Mouse (Mus musculus) midbrain, embryonic 14.5 days (tissue): Measurements from ENCODE around the gene Zfp768. TPM values are rescaled to one million over a fixed set of nuclear protein-coding genes. Genes with fewer than 3 reads are reported as not detected.

Source experiments
- ATAC-seq: fragments of 200-750 bp; cut with Nextera tagmentation; 2 replicates; pipeline ENCODE4 v1.8.0; 2017; ENCODE audit warnings: moderate number of reproducible peaks, moderate library complexity; ENCODE audit not compliant: low FRiP score, low TSS enrichment
- DNase-seq: peaks from one replicate; pipeline ENCODE4 v3.0.0-alpha.2; 2015
- H3K27ac ChIP-seq: fragments of 300-500 bp; sonication (generic); replicated peaks from 2 replicates; pipeline ENCODE4 v1.5.1; 2014; ENCODE audit warnings: mild to moderate bottlenecking, low read depth, low read length, moderate library complexity
- H3K27me3 ChIP-seq: fragments of 300-500 bp; sonication (generic); 2 replicates; pipeline ENCODE4 v1.6.1; 2014; ENCODE audit warnings: low read length, control low read depth, mixed read lengths; ENCODE audit not compliant: control insufficient read depth, insufficient read depth
- H3K36me3 ChIP-seq: fragments of 300-500 bp; sonication (generic); 2 replicates; pipeline ENCODE4 v1.6.1; 2014; ENCODE audit warnings: low read length, control low read depth; ENCODE audit not compliant: control insufficient read depth, insufficient read depth
- H3K4me1 ChIP-seq: fragments of 300-500 bp; sonication (generic); 2 replicates; pipeline ENCODE4 v1.6.1; 2014; ENCODE audit warnings: mild to moderate bottlenecking, antibody characterized with exemption, low read length, control low read depth; ENCODE audit not compliant: control insufficient read depth, insufficient read depth
- H3K4me2 ChIP-seq: fragments of 300-500 bp; sonication (generic); 2 replicates; pipeline ENCODE4 v1.6.1; 2014; ENCODE audit warnings: mild to moderate bottlenecking, low read length, moderate library complexity
- H3K4me3 ChIP-seq: fragments of 300-500 bp; sonication (generic); replicated peaks from 2 replicates; pipeline ENCODE4 v1.5.1; 2014; ENCODE audit warnings: low read depth, low read length
- H3K9ac ChIP-seq: fragments of 300-500 bp; sonication (generic); replicated peaks from 2 replicates; pipeline ENCODE4 v1.6.1; 2014; ENCODE audit warnings: mild to moderate bottlenecking, low read length, moderate library complexity
- H3K9me3 ChIP-seq: fragments of 300-500 bp; sonication (generic); 2 replicates; pipeline ENCODE4 v1.6.1; 2016; ENCODE audit warnings: low read length, control low read depth, mixed read lengths; ENCODE audit not compliant: control insufficient read depth
- WGBS: fragments of 180-500 bp; shearing (Covaris S2); extraction: QIAGEN DNeasy Blood & Tissue Kit; methylation state at CpG from one replicate; pipeline ENCODE4 v1.1.7; 2014; 5-methylcytosine and 5-hydroxymethylcytosine counted together
- polyA plus RNA-seq: library from polyadenylated mRNA; unstranded; fragments of >200 nt; fragmentation: Nextera tagmentation; extraction: Ambion mirVana; gene quantifications from 2 replicates; pipeline ENCODE4 v1.2.1, GENCODE M21; 2014

The Zfp768 gene
- polyA plus RNA-seq, 1 experiment from 2014 or later, result 5.1 TPM

DNA sequence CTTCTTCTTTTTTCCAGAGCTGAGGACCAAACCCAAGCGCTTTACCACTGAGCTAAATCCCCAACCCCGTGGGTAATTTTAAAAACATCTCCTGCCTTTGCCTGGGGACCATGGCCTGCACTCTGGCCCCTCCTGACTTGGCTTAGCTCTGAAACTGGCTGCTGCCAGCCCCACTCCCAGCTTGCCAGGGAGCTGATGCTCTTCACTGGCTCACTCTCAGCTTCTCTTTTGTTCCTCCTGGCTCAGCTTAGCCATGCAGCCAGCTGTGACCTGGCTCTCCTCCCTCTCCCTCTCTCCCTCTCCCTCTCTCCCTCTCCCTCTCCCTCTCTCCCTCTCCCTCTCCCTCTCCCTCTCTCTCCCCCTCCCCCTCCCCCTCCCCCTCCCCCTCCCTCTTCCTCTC lies 18.7 kb downstream of the Zfp768 start:
- 8% methylated on average over 2 of the region's 2 CpGs for WGBS
- H3K4me2 ChIP-seq, result no peak overlapping the region
- no peak overlapping the region for H3K4me3 ChIP-seq
- no peak overlapping the region for H3K9ac ChIP-seq
- no peaks in the 10 kb centered on the region for H3K27me3 ChIP-seq
- H3K9me3 ChIP-seq, result no peaks in the 10 kb centered on the region
- H3K4me1 ChIP-seq, result 0 out of 2 replicates have a peak, but pooled peaks cover 4% of the 10 kb centered on the region
- H3K27ac ChIP-seq, result no peak overlapping the region
- DNase-seq (peak; percentile 67), ATAC-seq (no peak)
- H3K36me3 ChIP-seq, result no peaks in the 10 kb centered on the region

DNA sequence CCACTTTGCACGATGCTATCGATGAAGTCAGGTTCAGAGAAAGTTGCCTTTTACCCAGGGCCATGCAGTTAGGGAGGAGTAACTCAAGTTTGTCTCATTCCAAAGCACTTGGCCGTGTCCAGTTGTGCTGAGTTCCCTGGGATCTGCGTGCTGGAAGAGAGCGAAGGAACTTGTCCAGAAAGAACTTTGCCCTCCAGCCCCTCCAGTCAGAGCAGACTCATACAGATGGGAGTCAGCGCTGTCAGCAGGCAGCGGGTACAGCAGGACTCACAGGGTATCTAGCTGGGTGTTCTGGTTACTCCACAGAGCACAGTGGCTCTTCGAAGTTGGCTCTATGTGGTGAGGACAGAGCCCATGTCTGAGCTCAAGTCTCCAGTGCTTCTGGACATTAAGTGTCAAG lies 19.8 kb downstream of the Zfp768 start:
- 87% methylated on average over 8 of the region's 8 CpGs for WGBS
- Histone ChIP-seq H3K9me3 (no peaks in the 10 kb centered on the region), H3K4me2 (no peak overlapping the region), H3K27me3 (no peaks in the 10 kb centered on the region), H3K4me3 (no peak overlapping the region), H3K4me1 (0 out of 2 replicates have a peak, but pooled peaks cover 4% of the 10 kb centered on the region), H3K27ac (no peak overlapping the region), H3K9ac (no peak overlapping the region), H3K36me3 (no peaks in the 10 kb centered on the region)
- ATAC-seq, result no peak
- DNase-seq, result no peak

DNA sequence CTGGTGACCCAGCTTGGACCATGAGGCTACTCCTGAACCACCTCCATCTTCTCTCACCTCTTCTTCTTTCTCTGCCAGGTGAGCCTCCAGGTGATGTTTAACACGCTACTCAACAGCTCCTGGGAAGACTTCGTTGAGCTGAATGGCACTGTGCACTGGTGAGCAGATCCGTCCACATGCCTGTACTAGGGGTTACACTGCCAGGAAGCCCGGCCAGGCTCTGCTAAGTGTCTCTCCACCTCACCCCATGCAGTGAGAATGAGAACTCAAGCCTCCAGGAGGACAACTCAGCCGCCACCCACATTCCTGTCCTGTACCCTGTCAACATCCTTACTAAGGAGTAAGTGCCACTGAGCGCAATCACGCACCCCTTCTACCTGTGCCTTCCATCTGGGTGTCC lies 20.4 kb downstream of the Zfp768 start:
- Histone ChIP-seq H3K9ac (no peak overlapping the region), H3K4me2 (no peak overlapping the region), H3K27me3 (no peaks in the 10 kb centered on the region), H3K4me1 (0 out of 2 replicates have a peak, but pooled peaks cover 4% of the 10 kb centered on the region), H3K9me3 (no peaks in the 10 kb centered on the region), H3K4me3 (no peak overlapping the region), H3K36me3 (no peaks in the 10 kb centered on the region), H3K27ac (no peak overlapping the region)
- no peak for DNase-seq
- no peak for ATAC-seq
- WGBS, result 90% methylated on average over 7 of the region's 7 CpGs

DNA sequence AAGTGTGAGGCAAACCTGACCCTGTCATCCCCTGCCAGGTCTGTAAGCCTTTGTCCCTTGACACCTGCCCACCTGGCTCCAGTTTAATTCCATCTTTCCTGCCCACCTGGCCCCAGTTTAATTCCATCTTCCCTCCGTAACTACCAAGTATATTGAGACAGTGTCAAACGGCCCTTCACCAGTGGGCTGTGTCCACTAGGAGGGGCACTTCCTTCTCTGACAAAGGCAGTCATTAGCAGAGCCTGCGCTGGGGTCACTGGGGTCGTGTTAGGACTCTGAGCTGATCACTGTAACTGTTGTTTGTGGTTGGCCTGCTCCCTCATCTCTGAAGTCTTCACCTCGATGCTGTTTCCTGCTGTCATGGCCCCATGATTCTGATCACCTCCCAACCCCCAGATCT lies 23.3 kb downstream of the Zfp768 start:
- Histone ChIP-seq H3K27me3 (no peaks in the 10 kb centered on the region), H3K9ac (no peak overlapping the region), H3K4me3 (no peak overlapping the region), H3K27ac (no peak overlapping the region), H3K36me3 (no peaks in the 10 kb centered on the region), H3K4me1 (0 out of 2 replicates have a peak, but pooled peaks cover 4% of the 10 kb centered on the region), H3K9me3 (no peaks in the 10 kb centered on the region), H3K4me2 (no peak overlapping the region)
- peak; percentile 11 for DNase-seq
- ATAC-seq, result no peak
- WGBS, result 39% methylated on average over 5 of the region's 5 CpGs

DNA sequence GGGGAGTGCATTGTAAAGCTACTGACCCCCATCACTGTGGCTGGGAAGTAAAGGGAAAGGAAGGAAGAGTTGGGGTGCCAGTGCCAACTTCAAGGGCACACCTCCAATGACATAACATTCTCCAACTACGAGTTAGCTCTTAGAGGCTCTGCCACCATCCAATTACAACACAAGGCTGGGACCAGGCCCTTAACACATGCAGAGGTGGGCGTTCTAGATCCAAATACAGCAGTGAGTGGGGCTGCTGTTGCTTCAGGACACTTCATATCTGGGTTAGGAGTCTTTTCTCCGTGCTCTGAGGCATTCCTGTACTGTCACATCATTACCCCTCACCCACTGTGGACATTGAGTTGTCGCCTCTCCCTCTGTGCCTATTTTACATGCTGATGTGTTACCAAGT lies 24.3 kb downstream of the Zfp768 start:
- no peak overlapping the region for H3K4me2 ChIP-seq
- no peaks in the 10 kb centered on the region for H3K27me3 ChIP-seq
- no peaks in the 10 kb centered on the region for H3K36me3 ChIP-seq
- H3K4me3 ChIP-seq, result no peak overlapping the region
- no peaks in the 10 kb centered on the region for H3K9me3 ChIP-seq
- 70% methylated on average over 4 of the region's 4 CpGs for WGBS
- no peak overlapping the region for H3K9ac ChIP-seq
- H3K27ac ChIP-seq, result no peak overlapping the region
- DNase-seq, result no peak
- ATAC-seq, result no peak
- 0 out of 2 replicates have a peak, but pooled peaks cover 3% of the 10 kb centered on the region for H3K4me1 ChIP-seq

DNA sequence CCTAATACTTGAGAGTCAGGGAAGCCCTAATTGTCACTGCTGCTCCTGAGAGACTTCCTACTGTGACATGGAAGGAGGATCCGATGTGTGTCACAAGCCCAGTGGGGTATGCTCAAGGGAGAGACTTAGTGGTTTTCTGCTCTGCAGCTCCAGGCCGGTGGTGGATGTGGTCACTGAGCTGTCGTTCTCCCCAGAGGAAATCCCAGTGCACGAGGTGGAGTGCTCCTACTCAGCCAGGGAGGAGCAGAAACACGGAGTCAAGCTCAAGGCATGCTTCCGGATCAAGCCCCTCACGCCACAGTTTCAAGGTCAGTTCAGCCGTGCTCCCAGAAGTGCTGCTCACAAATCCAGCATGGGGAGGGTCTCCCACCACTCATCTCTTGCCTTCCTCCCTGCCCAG lies 31.5 kb downstream of the Zfp768 start:
- no peak for DNase-seq
- no peaks in the 10 kb centered on the region for H3K4me1 ChIP-seq
- H3K9me3 ChIP-seq, result no peaks in the 10 kb centered on the region
- no peaks in the 10 kb centered on the region for H3K36me3 ChIP-seq
- no peaks in the 10 kb centered on the region for H3K27me3 ChIP-seq
- no peak for ATAC-seq
- H3K4me3 ChIP-seq, result no peak overlapping the region
- no peak overlapping the region for H3K9ac ChIP-seq
- 40% methylated on average over 8 of the region's 8 CpGs for WGBS
- no peak overlapping the region for H3K27ac ChIP-seq
- no peak overlapping the region for H3K4me2 ChIP-seq

DNA sequence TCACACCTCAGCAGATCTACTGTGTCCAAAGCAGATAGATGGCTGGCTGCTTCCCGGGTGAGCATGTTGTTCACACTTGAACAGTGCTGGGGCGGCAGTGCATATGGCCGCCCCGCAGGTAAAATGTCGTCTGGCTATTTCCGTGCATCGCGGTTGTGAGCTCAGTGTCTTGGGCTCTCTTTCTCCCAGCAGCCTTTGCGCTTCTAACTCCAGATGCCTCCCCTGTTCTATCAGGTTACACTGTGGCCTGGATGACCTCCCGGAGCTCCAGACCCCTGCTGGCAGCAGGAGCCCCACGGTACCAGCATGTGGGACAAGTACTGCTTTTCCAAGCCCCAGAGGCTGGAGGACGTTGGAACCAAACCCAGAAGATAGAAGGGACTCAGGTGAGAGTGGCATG lies 35.4 kb downstream of the Zfp768 start:
- H3K4me1 ChIP-seq, result no peaks in the 10 kb centered on the region
- 75% methylated on average over 12 of the region's 12 CpGs for WGBS
- ATAC-seq (no peak), DNase-seq (no peak)
- H3K36me3 ChIP-seq, result no peaks in the 10 kb centered on the region
- H3K9ac ChIP-seq, result no peak overlapping the region
- H3K4me2 ChIP-seq, result no peak overlapping the region
- H3K27ac ChIP-seq, result no peak overlapping the region
- H3K9me3 ChIP-seq, result no peaks in the 10 kb centered on the region
- no peaks in the 10 kb centered on the region for H3K27me3 ChIP-seq
- no peak overlapping the region for H3K4me3 ChIP-seq

DNA sequence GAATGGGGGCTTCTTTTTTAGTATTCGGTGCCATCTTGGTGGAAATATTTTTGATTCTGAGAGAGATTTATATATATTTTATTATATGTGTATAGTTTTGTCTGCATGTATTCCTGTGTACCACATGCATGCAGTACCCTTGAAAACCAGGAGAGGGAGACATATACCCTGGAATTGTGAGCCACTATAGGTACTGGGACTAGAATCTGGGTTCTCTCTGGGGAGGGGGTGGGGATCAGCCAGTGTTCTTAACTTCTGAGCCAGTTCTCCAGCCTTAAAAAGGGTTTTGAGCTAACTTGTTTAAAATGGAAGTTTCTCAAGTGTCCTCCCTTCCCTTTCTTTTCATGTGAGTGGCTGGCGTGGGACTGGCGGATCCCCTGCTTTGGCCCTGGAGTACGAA lies 36.5 kb downstream of the Zfp768 start:
- DNase-seq (peak; percentile 86), ATAC-seq (no peak)
- Histone ChIP-seq H3K4me2 (no peak overlapping the region), H3K4me1 (no peaks in the 10 kb centered on the region), H3K27ac (no peak overlapping the region), H3K36me3 (no peaks in the 10 kb centered on the region), H3K27me3 (no peaks in the 10 kb centered on the region), H3K9me3 (no peaks in the 10 kb centered on the region), H3K9ac (no peak overlapping the region), H3K4me3 (no peak overlapping the region)
- WGBS, result 65% methylated on average over 4 of the region's 4 CpGs

DNA sequence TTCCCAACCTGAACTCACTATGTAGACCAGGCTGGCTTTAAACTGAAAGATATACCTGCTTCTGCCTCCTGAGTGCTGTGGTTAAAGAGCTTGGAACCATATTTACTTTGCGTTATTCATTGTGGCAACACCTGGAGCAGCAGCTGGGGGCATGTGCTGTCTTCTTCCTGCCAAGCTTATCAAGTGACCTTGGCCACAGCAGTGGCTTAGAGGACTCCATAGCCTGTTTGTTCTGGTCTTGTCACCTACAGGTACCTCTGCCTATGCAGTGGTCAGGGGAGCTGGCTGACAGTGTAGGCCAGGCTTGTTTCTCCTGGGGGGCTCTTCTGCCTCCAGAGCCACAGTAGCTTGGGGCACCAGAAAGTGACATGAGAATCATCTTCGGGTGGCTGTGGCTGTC lies 37.0 kb downstream of the Zfp768 start:
- 80% methylated on average over 2 of the region's 2 CpGs for WGBS
- no peaks in the 10 kb centered on the region for H3K4me1 ChIP-seq
- no peaks in the 10 kb centered on the region for H3K36me3 ChIP-seq
- no peaks in the 10 kb centered on the region for H3K9me3 ChIP-seq
- no peak overlapping the region for H3K4me3 ChIP-seq
- no peaks in the 10 kb centered on the region for H3K27me3 ChIP-seq
- no peak overlapping the region for H3K4me2 ChIP-seq
- no peak for DNase-seq
- H3K9ac ChIP-seq, result no peak overlapping the region
- H3K27ac ChIP-seq, result no peak overlapping the region
- ATAC-seq, result no peak
